Mouse (Mus musculus) ovary, postnatal 14 days (tissue): ENCODE measurements at regions not wholly inside any gene's neighbourhood (a gene's known extent, or its start where the extent isn't known, plus 50 kb on each side); places are given as distances from the start of the nearest gene placed in this dataset.

Experiments
- DNase-seq: peaks from one replicate; pipeline ENCODE4 v3.0.0; 2022; ENCODE audit warnings: low spot score

- DNase-seq: no peak
Measured at GRCm38 (mm10) chr14:33864796-33865195, 58.6 kb upstream of the Gdf10 start.

DNA sequence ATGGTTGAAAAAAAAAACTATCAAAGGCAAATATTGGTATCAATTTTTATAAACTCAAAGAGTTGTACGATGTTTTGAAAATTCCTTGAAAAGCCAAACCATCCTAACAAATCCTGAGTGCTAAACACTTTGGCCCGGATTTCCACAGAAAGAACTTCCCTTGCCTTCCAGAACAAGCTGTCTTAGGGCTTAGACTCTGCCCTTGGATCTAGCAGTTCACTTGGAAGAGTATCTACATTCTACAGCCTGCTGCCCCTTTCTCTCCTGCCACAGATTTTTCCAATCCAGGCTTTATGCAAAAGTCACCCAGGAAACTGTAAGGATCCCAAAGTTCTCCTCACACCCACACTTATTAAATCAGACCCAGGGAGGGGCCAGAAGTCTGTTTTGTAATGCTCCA, 57.6 kb upstream of the Gdf10 start:
- DNase-seq: no peak

GRCm38 (mm10) chr14:33867674-33868073, 55.7 kb upstream of the Gdf10 start:
- DNase-seq: no peak
